Mouse (Mus musculus) midbrain, embryonic 12.5 days (tissue): ENCODE results near the gene Rchy1. TPM values are rescaled to one million over a fixed set of nuclear protein-coding genes. Genes with fewer than 3 reads are reported as not detected.
A peak's percentile ranks its signal among the peaks of the same experiment; 100 is the strongest.
"Not testable (repeated sequence)": the region's sequence is repeated elsewhere in the genome, so short reads cannot be mapped to it uniquely, and the experiment has no call there.

Experiments used
- ATAC-seq: fragments of 200-750 bp; cut with Nextera tagmentation; 2 replicates; pipeline ENCODE4 v1.8.0; 2017; ENCODE audit warnings: low read depth, moderate TSS enrichment, moderate library complexity; ENCODE audit not compliant: low FRiP score
- H3K27ac ChIP-seq: fragments of 300-500 bp; sonication (generic); replicated peaks from 2 replicates; pipeline ENCODE4 v1.5.1; 2016; ENCODE audit warnings: mild to moderate bottlenecking
- H3K27me3 ChIP-seq: fragments of 300-500 bp; sonication (generic); 2 replicates; pipeline ENCODE4 v1.6.1; 2016; ENCODE audit warnings: mild to moderate bottlenecking
- H3K36me3 ChIP-seq: fragments of 300-500 bp; sonication (generic); 2 replicates; pipeline ENCODE4 v1.6.1; 2016
- H3K4me1 ChIP-seq: fragments of 300-500 bp; sonication (generic); 2 replicates; pipeline ENCODE4 v1.6.1; 2016
- H3K4me2 ChIP-seq: fragments of 300-500 bp; sonication (generic); replicated peaks from 2 replicates; pipeline ENCODE4 v1.6.1; 2016; ENCODE audit warnings: mild to moderate bottlenecking, moderate library complexity
- H3K4me3 ChIP-seq: fragments of 300-500 bp; sonication (generic); 2 replicates; pipeline ENCODE4 v1.5.1; 2016; ENCODE audit warnings: mild to moderate bottlenecking
- H3K9ac ChIP-seq: fragments of 300-500 bp; sonication (generic); replicated peaks from 2 replicates; pipeline ENCODE4 v1.6.1; 2016; ENCODE audit warnings: mild to moderate bottlenecking, moderate library complexity
- H3K9me3 ChIP-seq: fragments of 300-500 bp; sonication (generic); 2 replicates; pipeline ENCODE4 v1.6.1; 2016; ENCODE audit warnings: mild to moderate bottlenecking
- WGBS: fragments of 180-500 bp; shearing (Covaris S2); methylation state at CpG from one replicate; pipeline ENCODE4 v1.1.7; 2016; 5-methylcytosine and 5-hydroxymethylcytosine counted together
- polyA plus RNA-seq: library from polyadenylated mRNA; unstranded; fragments of >200 nt; fragmentation: Nextera tagmentation; extraction: Ambion mirVana; gene quantifications from 2 replicates; pipeline ENCODE4 v1.2.1, GENCODE M21; 2016

Rchy1 gene
- polyA plus RNA-seq, 1 experiment from 2014 or later: 71.8 TPM

- ATAC-seq: no peak
- Histone ChIP-seq H3K27ac (no peak overlapping the region), H3K4me1 (peaks cover 19% of the 10 kb centered on the region), H3K9ac (no peak overlapping the region), H3K4me3 (no peak overlapping the region), H3K4me2 (no peak overlapping the region), H3K36me3 (peaks cover 33% of the 10 kb centered on the region), H3K27me3 (no peaks in the 10 kb centered on the region), H3K9me3 (no peaks in the 10 kb centered on the region)
- 91% methylated on average over 3 of the region's 3 CpGs for WGBS
Measured at GRCm38 (mm10) chr5:91956991-91957760, 5.7 kb downstream of the Rchy1 start.

- no peak for ATAC-seq
- Histone ChIP-seq H3K4me2 (no peak overlapping the region), H3K27ac (no peak overlapping the region), H3K9ac (no peak overlapping the region), H3K36me3 (peaks cover 51% of the 10 kb centered on the region), H3K9me3 (no peaks in the 10 kb centered on the region), H3K4me3 (no peak overlapping the region), H3K27me3 (no peaks in the 10 kb centered on the region), H3K4me1 (no peaks in the 10 kb centered on the region)
Measured at GRCm38 (mm10) chr5:91951404-91951803, 11.5 kb downstream of the Rchy1 start.

GRCm38 (mm10) chr5:91949441-91949840 is 13.4 kb downstream of the Rchy1 start:
- WGBS: 92% methylated on average over 7 of the region's 7 CpGs
- ATAC-seq: no peak
- Histone ChIP-seq H3K4me1 (no peaks in the 10 kb centered on the region), H3K4me2 (no peak overlapping the region), H3K27ac (no peak overlapping the region), H3K36me3 (peaks cover 46% of the 10 kb centered on the region), H3K9ac (no peak overlapping the region), H3K9me3 (no peaks in the 10 kb centered on the region), H3K27me3 (no peaks in the 10 kb centered on the region), H3K4me3 (no peak overlapping the region)

GRCm38 (mm10) chr5:91947008-91947407 is 15.9 kb downstream of the Rchy1 start:
- H3K9me3 ChIP-seq: no peaks in the 10 kb centered on the region
- H3K4me2 ChIP-seq: no peak overlapping the region
- H3K27ac ChIP-seq: no peak overlapping the region
- H3K4me3 ChIP-seq: no peak overlapping the region
- no peak overlapping the region for H3K9ac ChIP-seq
- peaks cover 31% of the 10 kb centered on the region for H3K36me3 ChIP-seq
- no peaks in the 10 kb centered on the region for H3K4me1 ChIP-seq
- no peaks in the 10 kb centered on the region for H3K27me3 ChIP-seq
- 97% methylated on average over 4 of the region's 4 CpGs for WGBS
- ATAC-seq: no peak

DNA sequence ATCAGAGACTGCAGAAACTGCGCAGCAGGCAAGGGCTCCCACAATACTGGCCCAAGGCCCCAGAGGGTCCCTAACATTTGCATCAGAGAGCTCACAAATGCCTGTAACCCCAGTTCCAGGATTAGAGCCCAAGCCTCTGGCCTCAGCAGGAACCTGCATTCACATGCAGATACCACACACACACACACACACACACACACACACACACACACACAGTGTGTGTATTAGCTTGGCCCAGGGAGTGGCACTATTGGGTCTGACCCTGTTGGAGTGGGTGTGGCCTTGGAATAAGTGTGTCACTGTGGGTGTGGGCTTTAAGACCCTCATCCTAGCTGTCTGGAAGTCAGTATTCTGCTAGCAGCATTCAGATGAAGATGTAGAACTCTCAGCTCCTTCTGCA is 17.3 kb downstream of the Rchy1 start:
- peaks cover 29% of the 10 kb centered on the region for H3K36me3 ChIP-seq
- not testable (repeated sequence) for H3K4me2 ChIP-seq, H3K4me3 ChIP-seq, H3K9ac ChIP-seq, H3K27me3 ChIP-seq, H3K9me3 ChIP-seq, H3K27ac ChIP-seq, H3K4me1 ChIP-seq
- ATAC-seq: peak; percentile 47; the same call in 1 of the 2 replicates
- WGBS: 26% methylated on average over 1 of the region's 1 CpGs

DNA sequence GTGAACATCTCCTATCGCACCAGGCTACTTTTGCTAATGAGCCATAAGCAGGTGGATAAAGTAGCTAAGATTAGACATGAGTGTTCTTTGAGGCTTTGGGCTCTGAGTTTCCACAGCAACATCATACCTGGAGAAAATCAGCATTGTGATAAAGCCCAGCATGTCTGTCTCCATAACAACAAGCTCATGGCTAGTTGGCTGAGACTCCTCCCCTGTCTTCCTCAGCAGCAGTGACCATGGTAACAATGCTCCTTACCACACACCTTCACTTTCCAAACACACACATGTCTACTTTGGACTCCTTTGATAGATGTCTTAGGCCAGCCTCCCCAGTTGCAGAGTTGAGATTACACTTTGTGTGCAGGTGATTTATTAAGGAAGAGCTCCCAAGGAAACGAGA is 49.6 kb downstream of the Rchy1 start:
- no peak for ATAC-seq
- Histone ChIP-seq H3K27ac (no peak overlapping the region), H3K36me3 (no peaks in the 10 kb centered on the region), H3K4me1 (0 out of 2 replicates have a peak, but pooled peaks cover 2% of the 10 kb centered on the region), H3K27me3 (no peaks in the 10 kb centered on the region), H3K4me2 (no peak overlapping the region), H3K9ac (no peak overlapping the region), H3K9me3 (no peaks in the 10 kb centered on the region), H3K4me3 (no peak overlapping the region)
- WGBS: 89% methylated on average over 2 of the region's 2 CpGs

GRCm38 (mm10) chr5:91911384-91912106 is 51.3 kb downstream of the Rchy1 start:
- Histone ChIP-seq H3K36me3 (no peaks in the 10 kb centered on the region), H3K4me1 (0 out of 2 replicates have a peak, but pooled peaks cover 2% of the 10 kb centered on the region), H3K27me3 (no peaks in the 10 kb centered on the region), H3K27ac (no peak overlapping the region), H3K9ac (no peak overlapping the region), H3K4me3 (no peak overlapping the region), H3K4me2 (no peak overlapping the region), H3K9me3 (no peaks in the 10 kb centered on the region)
- 78% methylated on average over 13 of the region's 13 CpGs for WGBS
- no peak; the same call in 1 of the 2 replicates for ATAC-seq

- 95% methylated on average over 4 of the region's 4 CpGs for WGBS
- ATAC-seq: no peak
- Histone ChIP-seq H3K4me1 (0 out of 2 replicates have a peak, but pooled peaks cover 2% of the 10 kb centered on the region), H3K27ac (no peak overlapping the region), H3K4me2 (no peak overlapping the region), H3K4me3 (no peak overlapping the region), H3K9ac (no peak overlapping the region), H3K9me3 (no peaks in the 10 kb centered on the region), H3K27me3 (no peaks in the 10 kb centered on the region), H3K36me3 (no peaks in the 10 kb centered on the region)
Measured at GRCm38 (mm10) chr5:91910616-91911015, 52.3 kb downstream of the Rchy1 start.

GRCm38 (mm10) chr5:91909010-91909620 is 53.8 kb downstream of the Rchy1 start:
- WGBS: 61% methylated on average over 10 of the region's 10 CpGs
- H3K9me3 ChIP-seq: no peaks in the 10 kb centered on the region
- no peaks in the 10 kb centered on the region for H3K36me3 ChIP-seq
- no peaks in the 10 kb centered on the region for H3K27me3 ChIP-seq
- H3K4me3 ChIP-seq: no peak overlapping the region
- no peak overlapping the region for H3K9ac ChIP-seq
- no peak overlapping the region for H3K4me2 ChIP-seq
- 0 out of 2 replicates have a peak, but pooled peaks cover 2% of the 10 kb centered on the region for H3K4me1 ChIP-seq
- no peak for ATAC-seq
- H3K27ac ChIP-seq: no peak overlapping the region

Other genes starting within 250 kb of the Rchy1 start
- not detected in 2 replicates for gene Odaph, start 24.4 kb upstream of the Rchy1 start, polyA plus RNA-seq
- 0.99 and 1.3 TPM in 2 replicates for gene Cdkl2, start 80.8 kb upstream of the Rchy1 start, polyA plus RNA-seq
- 303 and 317 TPM in 2 replicates for gene G3bp2, start 120.7 kb upstream of the Rchy1 start, polyA plus RNA-seq
- 50.5 and 52.0 TPM in 2 replicates for gene Uso1, start 174.9 kb upstream of the Rchy1 start, polyA plus RNA-seq